Mouse (Mus musculus): ENCODE data around the gene Nrarp. TPM values are rescaled to one million over a fixed set of nuclear protein-coding genes. Genes with fewer than 3 reads are reported as not detected.

The Nrarp gene
- polyA plus RNA-seq, 1 experiment from 2014 or later = 16.8 TPM

DNA sequence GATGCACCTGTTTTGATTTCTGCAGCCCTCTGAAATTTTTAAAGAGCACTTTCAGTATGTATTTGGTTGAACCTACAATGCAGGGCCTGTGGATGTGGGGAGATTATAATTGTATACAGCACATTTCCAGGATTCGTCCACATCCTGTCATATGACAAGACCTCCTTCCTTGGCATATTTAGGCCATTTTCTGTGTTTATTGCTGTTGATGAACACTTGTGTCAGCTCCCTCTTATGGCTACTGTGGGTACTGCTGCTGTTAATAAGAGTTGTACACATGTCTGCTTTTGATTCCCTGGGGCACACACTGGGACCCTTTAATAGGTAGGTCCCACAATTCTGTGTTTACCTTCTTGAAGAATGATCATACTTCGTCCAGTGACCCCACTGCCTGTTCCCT lies 22.9 kb upstream of the Nrarp start:
- H3K27ac ChIP-seq (replicated peaks) = no peak overlapping the region
- WGBS = 58% methylated on average over 2 of the region's 2 CpGs

DNA sequence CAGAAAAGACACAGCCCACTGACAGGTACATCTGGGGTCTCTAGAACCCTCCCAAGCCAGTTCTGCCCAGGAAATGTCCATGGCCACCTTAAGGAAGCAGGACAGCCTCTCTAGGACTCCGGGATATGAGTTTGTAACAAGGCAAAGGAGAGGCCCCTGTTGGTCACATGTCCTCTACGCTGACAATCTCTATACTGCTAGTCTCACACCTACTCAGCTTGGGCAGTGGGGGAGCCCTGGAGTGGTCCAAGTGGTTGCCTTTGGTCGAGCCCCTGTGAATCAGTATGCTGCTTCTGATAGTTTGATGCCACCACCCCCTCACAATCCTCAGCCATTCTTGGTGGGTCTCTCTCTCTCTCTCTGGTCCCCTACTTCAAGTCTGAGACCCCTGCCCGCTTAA lies 13.1 kb upstream of the Nrarp start:
- WGBS = 12% methylated on average over 4 of the region's 4 CpGs
- Histone ChIP-seq H3K9ac (replicated peaks) (peak overlapping the region; percentile 57), H3K36me3 (no peaks in the 10 kb centered on the region), H3K9me3 (replicated peaks) (no peaks in the 10 kb centered on the region), H3K4me3 (replicated peaks) (peak overlapping the region; percentile 49), H3K4me1 (peaks cover 44% of the 10 kb centered on the region), H3K4me2 (peak overlapping the region; percentile 94), H3K27me3 (replicated peaks) (no peaks in the 10 kb centered on the region), H3K27ac (replicated peaks) (peak overlapping the region; percentile 76)
- ATAC-seq (ENCODE audit: low FRiP score) = peak; percentile 43; the same call in 1 of the 2 replicates

More for the DNA sequence above, 22.9 kb upstream of the Nrarp start:
- Histone ChIP-seq H3K9ac (replicated peaks) (no peak overlapping the region), H3K4me2 (no peak overlapping the region), H3K36me3 (no peaks in the 10 kb centered on the region), H3K4me1 (no peaks in the 10 kb centered on the region), H3K9me3 (replicated peaks) (no peaks in the 10 kb centered on the region), H3K4me3 (replicated peaks) (no peak overlapping the region), H3K27me3 (replicated peaks) (no peaks in the 10 kb centered on the region)
- ATAC-seq (ENCODE audit: low FRiP score) = no peak

DNA sequence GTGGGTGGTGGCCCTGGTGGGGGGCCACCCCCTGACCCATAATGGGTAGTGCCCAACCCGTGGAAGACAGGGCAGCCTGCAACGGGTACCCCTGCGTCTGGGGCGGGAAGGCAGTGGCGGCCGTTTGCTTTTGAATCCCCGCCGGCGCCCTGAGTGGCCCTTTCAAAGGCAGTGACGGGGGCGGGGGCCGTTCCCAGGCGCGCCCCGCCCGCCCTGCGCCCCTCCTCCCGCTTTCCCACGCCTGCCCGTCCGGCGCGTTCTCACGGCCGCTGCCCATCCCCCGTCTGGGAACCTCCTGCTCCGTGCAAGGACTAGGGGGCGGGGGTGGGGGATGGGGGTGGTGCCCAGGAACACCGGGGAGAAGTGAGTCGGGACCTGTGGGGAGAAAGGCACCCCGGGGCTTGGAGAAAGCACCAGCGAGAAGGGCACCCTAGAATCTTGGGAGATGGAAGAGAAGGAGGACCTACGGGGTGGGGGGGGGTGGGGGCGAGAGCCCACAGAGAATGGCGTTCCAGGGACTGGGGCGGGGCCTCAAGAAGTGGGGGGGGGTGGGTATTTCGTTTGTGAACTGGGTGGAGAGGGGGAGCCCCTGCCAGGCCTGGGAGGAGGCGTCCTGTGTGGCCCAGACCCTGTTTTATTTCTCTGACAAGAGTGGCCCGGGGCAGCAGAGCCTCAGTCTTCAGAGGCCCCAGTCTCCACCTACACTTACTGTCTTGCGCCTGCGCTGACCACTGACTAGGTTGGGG lies 12.5 kb upstream of the Nrarp start:
- under 1% methylated on average over 37 of the region's 41 CpGs for WGBS
- peaks cover 41% of the 10 kb centered on the region for H3K4me1 ChIP-seq
- H3K27me3 ChIP-seq (replicated peaks) = no peaks in the 10 kb centered on the region
- H3K27ac ChIP-seq (replicated peaks) = peak overlapping the region; percentile 76
- H3K36me3 ChIP-seq = no peaks in the 10 kb centered on the region
- H3K4me3 ChIP-seq (replicated peaks) = peak overlapping the region; percentile 49
- peak overlapping the region; percentile 94 for H3K4me2 ChIP-seq
- no peaks in the 10 kb centered on the region for H3K9me3 ChIP-seq (replicated peaks)
- ATAC-seq (ENCODE audit: low FRiP score) = peak; percentile 81
- peak overlapping the region; percentile 57 for H3K9ac ChIP-seq (replicated peaks)

DNA sequence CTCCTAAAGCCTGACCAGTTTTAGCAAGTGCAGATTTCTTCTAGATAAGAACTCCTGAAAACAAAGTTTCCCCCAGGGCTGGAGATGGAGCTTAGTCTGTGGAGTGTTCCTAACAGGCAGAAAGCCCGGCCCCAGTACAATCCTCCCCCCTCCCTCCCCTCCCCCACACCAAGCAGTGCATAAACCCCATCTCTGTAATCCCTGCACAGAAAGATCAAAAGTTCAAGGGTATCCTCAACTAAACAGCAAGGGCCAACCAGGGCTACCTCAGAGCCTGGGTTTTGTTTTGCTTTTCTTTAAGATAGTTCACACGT lies 11.9 kb upstream of the Nrarp start:
- Histone ChIP-seq H3K9ac (replicated peaks) (peak overlapping the region; percentile 57; the same call in 1 of the 2 replicates), H3K4me1 (peaks cover 36% of the 10 kb centered on the region), H3K27ac (replicated peaks) (peak overlapping the region; percentile 76), H3K9me3 (replicated peaks) (no peaks in the 10 kb centered on the region), H3K4me2 (peak overlapping the region; percentile 94), H3K4me3 (replicated peaks) (peak overlapping the region; percentile 49), H3K36me3 (no peaks in the 10 kb centered on the region), H3K27me3 (replicated peaks) (no peaks in the 10 kb centered on the region)
- 8% methylated on average over 2 of the region's 2 CpGs for WGBS
- no peak; the same call in 1 of the 2 replicates for ATAC-seq (ENCODE audit: low FRiP score)

DNA sequence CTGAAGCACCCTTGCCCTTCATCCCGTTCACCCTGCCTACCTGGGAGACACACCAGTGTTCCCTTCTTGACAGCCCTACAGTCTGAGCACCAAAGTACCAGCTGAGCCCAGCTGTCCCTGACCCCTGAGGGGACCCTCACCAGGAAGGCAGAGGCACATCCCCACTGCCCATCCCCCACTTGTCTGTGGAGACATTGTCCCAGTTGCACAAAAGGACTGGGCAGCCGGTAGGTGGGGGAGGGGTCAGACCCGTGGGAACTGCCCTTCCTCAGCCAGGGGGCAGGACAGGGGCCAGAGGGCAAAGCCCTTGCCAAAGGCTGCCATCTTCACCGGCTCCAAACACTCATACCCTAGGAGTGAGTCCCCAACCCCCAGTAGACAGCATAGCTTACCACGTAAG lies 10.8 kb upstream of the Nrarp start:
- Histone ChIP-seq H3K4me3 (replicated peaks) (no peak overlapping the region), H3K9ac (replicated peaks) (no peak overlapping the region), H3K4me1 (peaks cover 31% of the 10 kb centered on the region), H3K36me3 (no peaks in the 10 kb centered on the region), H3K27ac (replicated peaks) (0 out of 2 replicates have a peak overlapping the region, but pooled peaks have one; percentile 18), H3K9me3 (replicated peaks) (no peaks in the 10 kb centered on the region), H3K4me2 (no peak overlapping the region), H3K27me3 (replicated peaks) (no peaks in the 10 kb centered on the region)
- no peak for ATAC-seq (ENCODE audit: low FRiP score)
- 12% methylated on average over 5 of the region's 5 CpGs for WGBS

DNA sequence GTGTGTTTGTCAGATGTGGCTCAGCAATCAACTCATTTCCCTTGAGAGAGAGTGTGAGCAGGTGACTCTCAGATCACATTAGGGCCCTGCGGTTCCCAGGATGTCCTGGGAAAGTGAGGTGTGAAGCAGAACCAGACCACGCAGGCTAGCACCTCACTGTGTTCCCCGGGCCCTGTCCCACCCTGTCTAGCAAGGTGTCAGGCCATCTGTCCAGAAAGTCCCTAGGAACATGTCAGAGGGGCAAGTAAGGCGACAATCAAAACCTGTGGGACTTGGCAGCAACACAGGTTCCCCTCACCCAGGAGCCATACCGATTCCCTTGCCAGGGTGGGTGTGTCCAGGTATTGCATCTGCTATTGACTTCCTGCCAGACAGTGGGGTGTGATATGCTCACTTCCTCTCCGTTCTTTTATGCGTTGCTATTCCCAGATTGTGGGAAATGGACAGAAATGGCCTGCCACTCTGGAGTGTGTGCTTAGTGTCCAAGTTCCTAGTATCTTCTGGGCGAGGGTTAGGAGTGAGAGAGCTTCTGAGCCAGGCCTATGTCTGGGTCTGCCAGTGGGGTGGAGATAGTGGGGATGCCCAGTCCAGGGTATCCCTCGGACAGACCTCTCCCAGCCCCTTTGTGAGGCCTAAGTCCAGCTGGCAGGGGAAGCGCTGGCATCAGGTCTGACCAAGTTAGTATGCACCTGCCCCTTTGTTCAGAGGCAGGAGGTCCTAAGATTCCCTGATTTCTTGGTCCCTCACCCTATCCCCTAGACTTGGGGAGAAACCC lies 10.0 kb upstream of the Nrarp start:
- Histone ChIP-seq H3K9ac (replicated peaks) (no peak overlapping the region), H3K4me2 (no peak overlapping the region), H3K36me3 (no peaks in the 10 kb centered on the region), H3K9me3 (replicated peaks) (no peaks in the 10 kb centered on the region), H3K27ac (replicated peaks) (no peak overlapping the region), H3K4me3 (replicated peaks) (no peak overlapping the region), H3K27me3 (replicated peaks) (no peaks in the 10 kb centered on the region), H3K4me1 (peaks cover 32% of the 10 kb centered on the region)
- WGBS = 71% methylated on average over 10 of the region's 10 CpGs
- no peak for ATAC-seq (ENCODE audit: low FRiP score)

DNA sequence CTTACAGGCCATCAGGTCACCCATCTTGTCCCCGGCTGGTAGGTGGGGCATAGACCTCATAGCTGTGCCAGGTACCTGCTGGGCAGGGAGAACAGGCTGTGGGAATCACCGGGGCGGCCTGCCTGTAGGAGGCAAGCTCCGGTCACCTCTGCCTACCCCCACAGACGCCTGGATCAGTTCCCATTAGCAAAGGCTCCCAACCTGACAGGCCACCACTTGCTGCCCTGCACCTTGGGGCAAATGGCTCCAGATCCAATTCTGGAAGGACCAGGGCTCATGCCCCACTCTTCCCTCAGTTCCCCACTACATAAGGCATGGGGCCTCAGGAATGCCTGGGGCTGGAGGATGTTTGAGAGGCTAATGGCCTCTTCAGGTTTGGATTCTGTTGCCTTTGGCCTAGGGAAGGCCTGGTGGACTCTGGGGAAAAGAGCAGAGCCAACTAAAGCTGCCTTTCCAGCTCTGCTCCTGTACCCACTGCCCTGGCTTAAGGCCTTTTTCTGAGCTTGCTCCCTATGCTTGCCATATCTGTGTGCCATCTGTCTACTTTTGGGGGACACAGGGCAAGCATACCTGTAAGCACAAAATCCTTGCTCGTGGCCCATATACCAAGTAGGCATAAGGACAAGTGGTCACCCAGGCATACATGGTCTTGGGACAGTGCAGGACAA lies 9.3 kb upstream of the Nrarp start:
- H3K4me1 ChIP-seq = peaks cover 38% of the 10 kb centered on the region
- no peaks in the 10 kb centered on the region for H3K27me3 ChIP-seq (replicated peaks)
- H3K36me3 ChIP-seq = no peaks in the 10 kb centered on the region
- H3K9ac ChIP-seq (replicated peaks) = no peak overlapping the region
- no peaks in the 10 kb centered on the region for H3K9me3 ChIP-seq (replicated peaks)
- H3K27ac ChIP-seq (replicated peaks) = no peak overlapping the region
- WGBS = 83% methylated on average over 6 of the region's 6 CpGs
- ATAC-seq (ENCODE audit: low FRiP score) = no peak
- no peak overlapping the region for H3K4me3 ChIP-seq (replicated peaks)
- no peak overlapping the region for H3K4me2 ChIP-seq

DNA sequence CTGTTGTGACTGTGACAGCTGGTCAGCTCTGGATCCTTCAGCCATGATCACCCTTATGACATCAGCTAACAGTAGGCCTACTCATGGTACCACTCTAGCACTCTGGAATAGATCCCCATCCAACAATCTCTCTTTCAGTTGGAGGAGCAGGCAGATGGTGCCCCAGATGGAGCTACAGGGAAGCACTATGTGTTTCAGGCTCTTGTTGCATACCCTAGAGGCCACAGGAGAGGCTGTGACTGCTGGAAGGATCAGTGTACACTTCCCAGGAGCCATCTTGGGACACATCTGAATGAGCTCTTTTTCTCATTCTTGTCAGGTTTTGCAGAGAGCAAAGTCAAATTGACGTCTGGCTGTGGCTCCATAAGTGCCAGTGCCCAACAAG lies 8.8 kb upstream of the Nrarp start:
- H3K4me2 ChIP-seq = no peak overlapping the region
- no peak overlapping the region for H3K27ac ChIP-seq (replicated peaks)
- no peak for ATAC-seq (ENCODE audit: low FRiP score)
- H3K36me3 ChIP-seq = no peaks in the 10 kb centered on the region
- no peak overlapping the region for H3K4me3 ChIP-seq (replicated peaks)
- H3K27me3 ChIP-seq (replicated peaks) = no peaks in the 10 kb centered on the region
- no peak overlapping the region for H3K9ac ChIP-seq (replicated peaks)
- no peaks in the 10 kb centered on the region for H3K9me3 ChIP-seq (replicated peaks)
- WGBS = 48% methylated on average over 1 of the region's 1 CpGs
- peaks cover 43% of the 10 kb centered on the region for H3K4me1 ChIP-seq

DNA sequence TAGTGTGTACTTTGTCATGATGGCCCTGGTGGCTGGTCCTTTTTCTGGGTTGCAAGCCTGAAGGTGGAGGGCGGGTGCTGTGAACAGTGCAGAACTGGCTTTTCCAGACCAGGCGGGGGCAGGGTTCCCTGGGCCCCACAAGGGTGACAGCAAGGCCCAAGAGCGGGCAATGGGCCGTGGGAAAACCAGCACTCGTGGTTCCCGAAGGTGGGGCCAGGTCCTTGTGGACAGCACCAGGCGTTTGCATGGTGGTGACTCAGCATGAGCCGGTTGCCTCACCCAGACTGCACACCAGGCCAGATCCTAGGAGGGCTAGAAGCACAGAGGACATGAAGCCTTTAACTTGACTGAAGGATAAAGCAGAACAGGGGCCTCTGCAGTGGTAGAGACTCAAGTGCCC lies 7.9 kb upstream of the Nrarp start:
- Histone ChIP-seq H3K27me3 (replicated peaks) (no peaks in the 10 kb centered on the region), H3K4me1 (peaks cover 50% of the 10 kb centered on the region), H3K4me2 (no peak overlapping the region), H3K9ac (replicated peaks) (no peak overlapping the region), H3K4me3 (replicated peaks) (no peak overlapping the region), H3K36me3 (no peaks in the 10 kb centered on the region), H3K27ac (replicated peaks) (no peak overlapping the region), H3K9me3 (replicated peaks) (no peaks in the 10 kb centered on the region)
- WGBS = 72% methylated on average over 8 of the region's 8 CpGs
- ATAC-seq (ENCODE audit: low FRiP score) = no peak

DNA sequence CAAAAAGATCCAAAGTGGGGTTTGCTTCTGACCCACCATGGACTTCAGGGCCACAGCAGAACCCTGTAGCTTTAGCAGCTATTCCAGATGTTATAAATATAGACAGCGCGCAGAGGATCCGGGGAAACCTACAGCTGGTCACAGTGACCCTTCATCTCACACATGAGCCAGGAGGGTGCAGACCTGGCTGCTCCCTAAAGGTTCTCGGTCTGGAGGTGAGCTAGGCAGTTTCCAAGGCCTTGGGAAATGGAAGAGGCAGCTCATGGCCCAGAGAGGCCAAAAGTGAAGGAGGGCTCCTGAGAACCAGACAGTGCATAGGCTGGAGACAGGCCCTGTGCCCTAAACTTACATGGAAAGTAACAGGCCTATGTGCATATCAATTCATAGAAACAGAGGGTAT lies 6.7 kb upstream of the Nrarp start:
- Histone ChIP-seq H3K27ac (replicated peaks) (no peak overlapping the region), H3K27me3 (replicated peaks) (no peaks in the 10 kb centered on the region), H3K9ac (replicated peaks) (no peak overlapping the region), H3K9me3 (replicated peaks) (no peaks in the 10 kb centered on the region), H3K4me2 (no peak overlapping the region), H3K4me1 (peaks cover 53% of the 10 kb centered on the region), H3K4me3 (replicated peaks) (no peak overlapping the region), H3K36me3 (no peaks in the 10 kb centered on the region)
- no peak for ATAC-seq (ENCODE audit: low FRiP score)
- WGBS = 98% methylated on average over 4 of the region's 4 CpGs

DNA sequence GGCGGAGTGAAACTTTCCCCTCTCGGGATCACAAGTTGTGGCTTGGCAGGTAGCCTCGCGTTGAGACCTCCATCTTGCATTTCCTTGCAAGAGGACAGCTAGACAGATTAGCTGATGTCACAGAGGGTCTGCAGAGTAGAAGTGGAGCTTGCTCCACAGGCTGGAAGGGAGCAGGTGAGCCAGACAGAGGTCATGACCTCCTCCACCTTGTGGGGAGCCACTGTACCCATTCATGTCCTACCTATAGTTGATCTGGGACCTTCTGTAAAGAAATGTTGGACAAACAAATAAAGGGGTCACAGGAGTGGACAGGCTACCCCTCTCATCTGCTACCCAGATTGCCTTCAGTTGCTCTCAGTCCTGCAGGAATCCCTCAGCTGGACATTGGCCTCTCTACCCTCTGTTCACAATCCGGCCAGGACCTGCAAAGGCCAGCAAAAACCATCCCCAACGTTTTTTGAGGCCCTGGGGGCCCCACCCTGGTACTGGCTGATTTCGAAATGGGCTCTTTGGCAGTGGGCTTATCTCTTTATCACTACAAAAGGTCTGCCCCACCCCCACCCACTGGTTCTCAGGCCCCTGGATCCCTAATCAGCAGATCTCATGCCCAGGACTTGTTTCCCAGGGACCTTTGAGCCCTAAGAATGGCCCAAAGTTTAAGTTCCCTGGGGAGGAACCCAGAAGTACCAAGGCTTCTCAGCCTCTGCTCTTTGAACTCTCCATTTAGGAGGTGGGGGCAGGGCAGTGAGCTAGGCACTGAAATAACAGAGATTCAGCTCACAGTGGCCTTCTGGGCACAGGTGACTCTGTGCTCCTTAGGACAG lies 5.5 kb upstream of the Nrarp start:
- Histone ChIP-seq H3K27ac (replicated peaks) (no peak overlapping the region), H3K9ac (replicated peaks) (no peak overlapping the region), H3K4me3 (replicated peaks) (no peak overlapping the region), H3K4me2 (no peak overlapping the region), H3K4me1 (peaks cover 52% of the 10 kb centered on the region), H3K27me3 (replicated peaks) (no peaks in the 10 kb centered on the region; the same call in 1 of the 2 replicates), H3K36me3 (no peaks in the 10 kb centered on the region), H3K9me3 (replicated peaks) (no peaks in the 10 kb centered on the region)
- 68% methylated on average over 7 of the region's 7 CpGs for WGBS
- no peak for ATAC-seq (ENCODE audit: low FRiP score)

Data from neural tube, embryonic 15.5 days (tissue).